Mouse (Mus musculus): ENCODE data around the gene Sbds. TPM values are rescaled to one million over a fixed set of nuclear protein-coding genes. Genes with fewer than 3 reads are reported as not detected.

The Sbds gene
- polyA plus RNA-seq, 1 experiment from 2014 or later: 69.4 TPM

Other genes with a start within 250 kb of the Sbds start
- 49.1 and 50.1 TPM in 2 replicates for gene Asl, start 226.3 kb downstream of the Sbds start, polyA plus RNA-seq (2015; fragmentation: Nextera tagmentation; extraction: Ambion mirVana)
- 31.6 and 33.1 TPM in 2 replicates for gene Crcp, start 226.2 kb downstream of the Sbds start, polyA plus RNA-seq (2015; fragmentation: Nextera tagmentation; extraction: Ambion mirVana)
- 70.1 and 77.3 TPM in 2 replicates for gene Tpst1, start 182.2 kb downstream of the Sbds start, polyA plus RNA-seq (2015; fragmentation: Nextera tagmentation; extraction: Ambion mirVana)
- gene Kctd7, start 110.7 kb downstream of the Sbds start, polyA plus RNA-seq (2015; fragmentation: Nextera tagmentation; extraction: Ambion mirVana): 4.8 and 5.4 TPM in 2 replicates
- 26.6 and 29.2 TPM in 2 replicates for gene Rabgef1, start 83.7 kb downstream of the Sbds start, polyA plus RNA-seq (2015; fragmentation: Nextera tagmentation; extraction: Ambion mirVana)
- gene Tmem248, start 38.4 kb downstream of the Sbds start, polyA plus RNA-seq (2015; fragmentation: Nextera tagmentation; extraction: Ambion mirVana): 37.3 and 43.1 TPM in 2 replicates
- 22.6 and 23.4 TPM in 2 replicates for gene Tyw1, start 89 bp upstream of the Sbds start, polyA plus RNA-seq (2015; fragmentation: Nextera tagmentation; extraction: Ambion mirVana)
- gene Caln1, start 113.9 kb upstream of the Sbds start, polyA plus RNA-seq (2015; fragmentation: Nextera tagmentation; extraction: Ambion mirVana): 0.05 and 0.06 TPM in 2 replicates
- not detected in 2 replicates for gene A330070K13Rik, start 129.1 kb upstream of the Sbds start, polyA plus RNA-seq (2015; fragmentation: Nextera tagmentation; extraction: Ambion mirVana)

Data from stomach, embryonic 15.5 days (tissue).